Mouse (Mus musculus): ENCODE data around the gene Proca1.
A peak's percentile ranks its signal among the peaks of the same experiment; 100 is the strongest.

Gene Proca1

GRCm38 (mm10) chr11:78166640-78167039 lies 26.6 kb upstream of the Proca1 start:
- no peak for DNase-seq

GRCm38 (mm10) chr11:78167257-78167959 lies 25.8 kb upstream of the Proca1 start:
- no peak for DNase-seq

GRCm38 (mm10) chr11:78168541-78169468 lies 24.4 kb upstream of the Proca1 start:
- DNase-seq: no peak

GRCm38 (mm10) chr11:78170306-78170705 lies 22.9 kb upstream of the Proca1 start:
- no peak for DNase-seq

- DNase-seq: no peak
These were observed 21.9 kb upstream of the Proca1 start for GRCm38 (mm10) chr11:78171328-78171727.

GRCm38 (mm10) chr11:78172034-78172747 lies 21.0 kb upstream of the Proca1 start:
- DNase-seq: no peak

- no peak for DNase-seq
These were observed 20.3 kb upstream of the Proca1 start for GRCm38 (mm10) chr11:78172748-78173383.

GRCm38 (mm10) chr11:78174506-78174905 lies 18.7 kb upstream of the Proca1 start:
- DNase-seq: no peak

- DNase-seq: no peak
These were observed 17.3 kb upstream of the Proca1 start for GRCm38 (mm10) chr11:78175771-78176401.

- peak; percentile 71 for DNase-seq
These were observed 16.8 kb upstream of the Proca1 start, which contains the start of the genes Nek8 and Tlcd1 for GRCm38 (mm10) chr11:78176402-78176862. Gene Nek8 (minus strand): TSS chr11:78176675. Gene Tlcd1 (plus strand): TSS chr11:78176711.

- no peak for DNase-seq
These were observed 16.3 kb upstream of the Proca1 start for GRCm38 (mm10) chr11:78176905-78177331.

GRCm38 (mm10) chr11:78177437-78177836 lies 15.8 kb upstream of the Proca1 start:
- no peak for DNase-seq

- DNase-seq: peak; percentile 93
These were observed 15.0 kb upstream of the Proca1 start for GRCm38 (mm10) chr11:78177903-78178858.

GRCm38 (mm10) chr11:78178859-78179437 lies 14.2 kb upstream of the Proca1 start:
- no peak for DNase-seq

GRCm38 (mm10) chr11:78179438-78179999 lies 13.7 kb upstream of the Proca1 start:
- no peak for DNase-seq

GRCm38 (mm10) chr11:78180081-78180761 lies 13.0 kb upstream of the Proca1 start:
- no peak for DNase-seq

GRCm38 (mm10) chr11:78181830-78182357 lies 11.3 kb upstream of the Proca1 start:
- no peak for DNase-seq

- no peak for DNase-seq
These were observed 10.7 kb upstream of the Proca1 start for GRCm38 (mm10) chr11:78182450-78182849.

Measured in cerebellum, adult 8-10 months (tissue).